Mouse (Mus musculus): ENCODE results near the gene Ltv1.

Gene Ltv1

DNA sequence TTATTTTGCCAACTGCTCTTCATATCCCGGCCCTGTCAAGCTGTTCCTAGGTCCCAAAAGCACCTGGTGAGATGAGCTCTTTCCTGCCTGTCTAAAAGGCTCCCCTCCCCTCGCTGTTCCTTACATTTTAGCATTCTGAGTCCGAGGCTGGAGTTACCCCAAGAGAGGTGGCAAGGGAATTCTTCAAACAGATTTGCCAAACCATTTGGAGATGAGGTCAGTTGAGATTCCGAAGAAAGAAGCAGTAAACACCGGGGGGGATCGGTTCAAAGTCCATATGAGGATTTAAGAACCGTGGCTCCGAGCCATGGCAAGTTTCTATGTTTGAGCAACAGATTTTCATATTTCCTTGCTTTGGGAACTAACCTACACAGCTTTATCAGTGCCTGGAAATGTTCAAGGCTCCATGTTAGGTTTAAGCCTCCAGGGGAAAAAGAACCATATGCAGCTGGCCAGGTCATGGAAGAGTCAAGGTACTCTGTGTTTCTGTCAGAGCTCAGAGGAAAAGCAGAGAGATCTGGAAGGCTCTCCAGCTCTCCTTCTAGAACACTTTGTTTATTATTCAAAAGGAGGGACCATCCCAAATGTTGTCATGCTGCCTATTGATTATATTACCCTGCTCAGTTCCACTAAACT, 4.0 kb upstream of the Ltv1 start:
- no peak for DNase-seq (ENCODE audit: inconsistent age in 2 of 2, low spot score in 1 of 2)

DNA sequence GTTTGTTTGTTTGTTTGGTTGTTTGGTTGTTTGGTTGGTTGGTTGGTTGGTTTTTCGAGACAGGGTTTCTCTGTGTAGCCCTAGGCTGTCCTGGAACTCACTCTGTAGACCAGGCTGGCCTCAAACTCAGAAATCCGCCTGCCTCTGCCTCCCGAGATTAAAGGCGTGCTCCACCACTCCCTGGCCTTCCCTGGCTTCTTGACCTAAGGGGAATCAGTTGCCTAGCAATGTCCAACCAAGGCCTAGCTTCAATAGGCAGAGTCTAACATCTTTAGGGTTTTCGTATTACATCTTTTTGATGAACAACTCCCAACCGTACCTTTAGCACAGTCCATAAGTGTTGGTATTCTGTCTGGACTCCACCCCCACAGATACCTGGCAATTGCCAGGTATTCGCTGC, 528 bp upstream of the Ltv1 start:
- DNase-seq (ENCODE audit: inconsistent age in 2 of 2, low spot score in 1 of 2) = peak; percentile 14 to 34

DNA sequence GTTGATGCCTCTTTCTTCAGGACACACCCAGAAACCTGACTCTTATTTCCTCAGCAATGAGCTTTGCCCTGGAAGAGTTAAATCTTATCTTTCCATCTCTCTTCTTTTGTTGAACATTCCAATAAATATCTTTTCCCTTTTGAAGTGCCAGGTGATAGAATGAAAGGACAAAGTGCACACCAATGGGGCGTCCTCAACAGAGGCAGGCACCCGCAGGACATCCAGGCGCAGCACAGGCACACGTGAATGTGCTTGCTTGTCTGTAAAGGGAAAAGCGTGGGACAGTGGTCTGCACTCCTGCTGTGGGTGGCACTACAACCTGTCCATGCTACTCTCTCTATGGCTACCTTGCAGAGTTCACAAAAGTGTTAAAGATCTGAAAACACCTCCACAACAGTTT, 3.1 kb downstream of the Ltv1 start:
- DNase-seq (ENCODE audit: inconsistent age in 2 of 2, low spot score in 1 of 2) = no peak

DNA sequence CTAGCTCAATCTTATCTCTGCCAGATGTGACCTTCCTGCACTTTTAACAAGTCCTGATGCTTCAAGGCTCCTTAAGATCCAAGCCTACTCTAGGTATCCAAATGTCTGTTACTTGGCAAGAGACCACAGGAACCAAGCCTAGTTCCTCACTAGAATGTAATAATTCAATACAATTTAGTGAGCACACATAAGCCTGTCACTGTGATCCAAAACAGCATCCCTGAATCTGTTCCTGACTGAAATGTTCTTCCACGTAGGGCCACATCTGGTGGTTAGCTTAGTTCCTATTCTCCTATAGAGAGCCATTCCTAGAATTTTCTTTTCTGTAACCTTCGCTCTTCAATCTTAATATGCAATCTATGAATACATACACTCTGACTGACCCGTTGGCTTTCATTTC, 6.2 kb downstream of the Ltv1 start:
- DNase-seq (ENCODE audit: inconsistent age in 2 of 2, low spot score in 1 of 2) = no peak

DNA sequence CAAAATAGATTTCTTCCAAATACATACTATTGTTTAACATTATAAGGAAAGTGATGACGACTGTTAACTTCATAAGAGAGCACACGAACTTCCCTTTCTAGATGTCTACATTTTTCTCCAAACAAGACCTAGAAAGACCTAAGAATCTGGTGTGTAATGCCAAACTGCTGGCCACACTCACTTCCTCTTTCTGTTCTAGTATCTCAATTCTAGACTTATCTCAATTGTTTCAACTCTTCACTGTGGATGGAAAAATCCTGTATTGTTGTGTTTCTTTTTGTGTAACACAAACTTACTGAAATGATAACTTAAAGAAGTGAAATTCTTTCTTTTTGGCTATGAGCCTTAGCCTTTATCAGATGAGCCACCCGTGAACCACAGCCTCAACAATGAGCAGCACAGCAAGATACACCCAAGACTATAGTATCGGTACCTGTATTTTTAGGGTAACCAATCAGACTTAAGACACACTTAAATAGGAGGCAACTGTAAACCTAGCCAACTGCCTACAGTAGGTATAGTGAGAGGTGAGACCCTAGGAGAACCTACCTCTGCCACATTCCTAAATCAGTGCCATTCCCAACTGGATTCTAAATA, 8.7 kb downstream of the Ltv1 start:
- no peak for DNase-seq (ENCODE audit: inconsistent age in 2 of 2, low spot score in 1 of 2)

DNA sequence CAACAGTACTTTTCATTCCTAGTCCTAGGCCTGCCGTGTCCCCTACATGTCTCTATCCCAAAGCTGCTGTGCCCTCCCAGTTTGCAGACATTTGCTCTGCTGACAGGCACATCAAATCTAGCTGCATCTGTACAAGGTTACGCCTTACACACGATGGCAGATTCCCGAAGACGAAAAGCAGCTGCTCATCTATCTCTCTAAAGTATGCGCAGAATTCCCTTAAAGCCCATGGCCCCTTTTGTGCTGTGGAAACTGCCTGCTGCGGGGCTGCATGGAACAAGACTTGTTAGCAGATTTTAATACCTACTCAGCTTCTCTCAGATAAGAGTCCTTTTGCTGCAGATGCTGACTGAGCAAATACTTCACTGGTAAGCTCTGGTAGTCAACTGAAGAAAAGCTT, 12.8 kb downstream of the Ltv1 start:
- DNase-seq (ENCODE audit: inconsistent age in 2 of 2, low spot score in 1 of 2) = no peak

DNA sequence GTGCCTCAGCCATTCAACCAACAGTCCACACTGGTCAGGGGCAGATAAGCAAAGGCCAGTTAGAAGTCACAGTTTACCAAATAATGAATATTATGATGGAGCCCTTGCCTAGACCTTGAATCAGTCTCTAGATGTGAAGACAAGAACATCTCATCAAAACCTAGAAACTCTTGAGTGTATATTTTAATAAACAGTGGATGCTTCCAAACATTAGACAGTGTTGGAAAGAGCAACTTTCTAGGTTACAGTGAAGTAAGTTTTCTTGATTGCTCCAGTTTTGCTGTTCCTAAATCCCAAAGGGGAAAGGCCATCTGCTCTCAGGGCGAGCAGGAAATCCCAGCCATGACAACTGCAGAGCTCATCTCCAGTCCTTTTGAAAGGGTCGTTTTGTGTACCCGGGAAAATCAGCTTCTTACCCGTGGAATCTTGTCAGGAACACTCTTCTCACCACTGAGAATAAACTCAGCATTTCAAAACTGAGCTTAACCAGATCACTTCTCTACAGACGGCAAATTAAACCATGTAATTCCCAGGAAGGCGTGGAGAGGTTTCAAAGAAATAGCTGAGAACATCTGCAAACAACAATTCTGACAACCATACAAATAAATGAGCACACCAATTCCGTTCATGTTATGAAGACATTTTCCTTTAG, 14.9 kb downstream of the Ltv1 start, which contains the start of gene Zc2hc1b:
Gene Zc2hc1b, minus strand, starts transcription at position 51 of the 652 bp plus-strand sequence.
- DNase-seq (ENCODE audit: inconsistent age in 2 of 2, low spot score in 1 of 2) = no peak

DNA sequence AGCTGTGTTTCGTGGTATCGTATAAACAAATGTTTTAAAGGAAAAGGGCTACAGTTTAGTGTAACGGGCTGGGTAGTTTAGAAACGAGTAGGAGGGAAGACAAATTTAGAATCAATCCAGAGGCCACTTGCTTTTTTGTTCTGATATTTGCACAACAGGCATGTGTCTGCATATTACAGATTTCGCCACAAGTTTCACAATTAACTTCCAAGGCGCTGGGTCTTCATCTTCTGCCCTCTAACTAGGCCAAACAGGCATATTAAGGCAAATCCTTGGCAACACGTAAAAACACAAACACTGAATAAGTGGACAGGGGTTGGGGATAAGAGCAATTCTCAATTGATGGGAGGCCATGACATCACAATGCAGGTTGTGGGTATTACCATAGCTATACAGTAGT, 17.1 kb downstream of the Ltv1 start:
- DNase-seq (ENCODE audit: inconsistent age in 2 of 2, low spot score in 1 of 2) = peak in 1 of 2 experiments; percentile 32

DNA sequence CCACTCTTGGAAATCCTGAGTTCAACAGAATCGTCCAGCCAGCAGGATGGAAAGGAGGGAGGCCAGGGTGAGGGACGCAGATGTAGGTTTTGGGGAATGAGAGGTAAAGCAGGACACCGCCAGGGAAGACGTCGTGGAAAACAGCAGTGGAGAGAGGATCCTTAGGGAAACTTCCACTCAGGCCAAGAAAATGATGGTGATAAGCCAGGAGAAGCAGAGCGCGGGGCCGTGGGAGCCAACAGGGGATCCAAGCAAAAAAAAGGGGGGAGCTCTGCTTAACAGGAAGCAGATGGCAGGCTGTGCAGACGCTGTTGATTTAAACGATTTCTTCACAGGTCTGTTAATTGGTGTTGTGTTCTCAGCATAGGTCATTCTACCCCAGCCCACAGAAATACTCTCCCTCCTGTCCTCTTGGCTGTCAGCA, 20.2 kb downstream of the Ltv1 start:
- no peak for DNase-seq (ENCODE audit: inconsistent age in 2 of 2, low spot score in 1 of 2)

DNA sequence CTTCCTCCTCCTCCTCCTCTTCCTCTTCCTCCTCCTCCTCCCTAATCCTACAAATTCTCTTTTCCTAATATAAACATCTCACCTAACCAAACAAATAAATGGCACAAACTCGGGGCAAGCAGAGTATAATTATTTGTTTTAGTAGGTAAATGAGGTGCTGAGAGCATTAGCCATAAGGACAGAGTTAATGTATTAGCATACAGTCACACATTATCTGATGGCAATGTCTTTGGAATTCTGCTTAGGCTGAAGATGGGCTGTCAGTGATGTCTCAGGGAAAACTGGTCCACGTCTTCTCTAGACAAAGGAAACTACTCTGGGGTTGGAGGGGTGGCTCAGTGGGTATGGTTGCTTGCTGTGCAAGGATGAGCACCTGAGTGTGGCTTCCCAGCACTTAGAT, 21.5 kb downstream of the Ltv1 start:
- DNase-seq (ENCODE audit: inconsistent age in 2 of 2, low spot score in 1 of 2) = no peak

DNA sequence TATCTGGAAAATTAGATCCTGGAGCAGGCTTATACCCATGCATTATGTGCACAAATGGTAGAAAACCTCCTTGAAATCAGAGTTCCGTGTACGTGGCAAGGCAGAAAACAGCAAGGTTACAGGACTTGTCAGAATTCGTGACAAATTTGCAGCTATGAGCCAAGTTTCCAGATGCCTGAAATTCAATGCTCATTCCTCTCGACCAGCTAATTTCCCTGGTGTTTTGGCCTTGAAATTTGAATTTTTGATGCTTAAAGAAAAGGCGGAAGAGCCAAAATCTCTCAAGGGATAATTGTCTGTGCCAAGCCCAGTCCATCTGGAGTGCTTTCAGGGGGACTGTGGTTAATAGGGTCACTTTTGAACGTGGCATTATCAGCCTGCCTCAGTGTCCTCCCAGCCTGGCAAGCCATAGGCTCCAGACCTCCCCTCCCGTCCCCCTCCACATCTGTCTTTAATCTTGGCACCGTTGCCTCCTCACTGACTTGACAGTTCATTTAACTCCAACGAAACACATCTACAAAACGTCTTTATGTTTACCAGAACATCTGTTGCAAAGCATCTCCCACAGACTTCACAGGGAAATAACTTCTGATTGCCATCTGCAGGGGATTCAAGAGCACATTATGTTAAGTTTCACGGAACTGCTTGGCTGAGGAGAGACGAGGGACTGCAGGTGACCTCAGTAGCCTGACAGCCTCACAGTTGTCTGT, 22.1 kb downstream of the Ltv1 start:
- peak in 1 of 2 experiments; percentile 32 for DNase-seq (ENCODE audit: inconsistent age in 2 of 2, low spot score in 1 of 2)

DNA sequence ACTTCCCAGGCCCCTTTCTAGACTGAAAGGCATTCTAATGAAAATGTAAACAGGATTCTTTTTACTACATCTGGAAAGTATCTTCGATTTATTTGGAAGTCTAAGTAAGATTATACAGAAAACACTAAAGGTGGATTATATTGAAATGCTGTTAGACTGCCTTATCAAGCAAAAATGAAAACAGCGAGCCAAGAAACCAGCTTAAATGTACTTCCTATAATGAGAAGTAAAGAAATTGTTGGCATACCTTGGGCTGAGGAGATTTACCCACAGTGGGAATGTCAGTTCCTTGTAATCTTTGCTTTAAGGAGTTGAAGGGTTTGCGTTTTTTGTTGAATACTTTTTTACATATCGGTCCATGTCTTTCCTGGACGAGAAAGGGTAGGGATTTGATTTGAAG, 24.5 kb downstream of the Ltv1 start:
- no peak for DNase-seq (ENCODE audit: inconsistent age in 2 of 2, low spot score in 1 of 2)

DNA sequence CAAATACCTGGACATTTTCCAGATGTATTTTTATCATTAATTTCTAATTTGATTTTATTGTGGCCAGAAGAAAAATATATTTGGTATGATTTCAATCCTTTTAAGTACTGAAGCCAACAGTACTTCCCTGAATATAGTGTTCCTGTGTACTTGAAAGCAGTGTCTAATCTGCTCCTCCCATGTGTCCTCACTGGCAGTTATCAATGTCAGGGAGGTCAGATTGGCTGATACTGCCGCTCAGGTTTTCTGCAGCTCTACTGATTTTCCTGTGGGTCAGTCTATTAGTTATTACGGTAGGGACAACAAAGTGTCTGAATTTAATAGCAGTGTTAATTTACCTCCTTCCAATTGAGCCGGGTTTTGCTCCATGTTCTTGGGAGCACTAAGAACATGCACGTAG, 30.9 kb downstream of the Ltv1 start:
- no peak for DNase-seq (ENCODE audit: inconsistent age in 2 of 2, low spot score in 1 of 2)

DNA sequence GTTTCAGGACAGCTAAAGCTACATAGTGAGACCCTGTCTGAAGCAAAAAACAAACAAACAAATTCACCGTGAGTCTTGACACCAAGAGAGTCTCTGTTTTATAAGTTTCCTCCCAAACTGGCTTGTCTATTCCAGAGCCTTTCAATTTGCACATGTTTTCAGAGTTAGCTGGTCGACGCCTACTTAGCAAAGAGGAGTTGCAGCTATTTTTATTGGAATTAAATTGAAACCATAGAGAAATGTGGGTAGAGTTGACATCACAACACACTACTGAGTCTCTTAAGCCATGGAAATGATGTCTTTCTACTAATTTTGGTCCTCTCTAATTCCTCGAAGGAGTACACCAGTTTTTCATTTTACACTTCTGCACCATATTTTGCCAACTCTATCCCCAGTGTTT, 32.1 kb downstream of the Ltv1 start:
- DNase-seq (ENCODE audit: inconsistent age in 2 of 2, low spot score in 1 of 2) = no peak

DNA sequence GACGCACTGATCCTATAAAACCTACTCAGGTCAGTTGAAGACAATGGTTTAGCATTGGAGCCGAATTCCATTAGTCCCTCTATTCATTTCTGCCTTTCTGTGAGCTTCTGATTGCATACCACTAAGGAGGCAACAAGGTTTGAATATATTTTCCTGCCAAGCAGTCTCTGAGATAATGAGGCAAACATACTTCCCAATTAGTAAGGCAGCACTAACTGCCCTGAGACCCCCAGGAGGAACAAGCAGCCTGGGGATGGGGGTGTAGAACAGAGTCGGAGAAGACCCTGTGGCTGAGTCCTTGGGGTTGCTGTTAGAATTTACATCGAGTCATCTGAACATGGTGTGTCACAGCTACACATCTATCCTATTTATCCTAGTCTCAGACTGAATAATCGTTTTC, 37.6 kb downstream of the Ltv1 start:
- no peak for DNase-seq (ENCODE audit: inconsistent age in 2 of 2, low spot score in 1 of 2)

DNA sequence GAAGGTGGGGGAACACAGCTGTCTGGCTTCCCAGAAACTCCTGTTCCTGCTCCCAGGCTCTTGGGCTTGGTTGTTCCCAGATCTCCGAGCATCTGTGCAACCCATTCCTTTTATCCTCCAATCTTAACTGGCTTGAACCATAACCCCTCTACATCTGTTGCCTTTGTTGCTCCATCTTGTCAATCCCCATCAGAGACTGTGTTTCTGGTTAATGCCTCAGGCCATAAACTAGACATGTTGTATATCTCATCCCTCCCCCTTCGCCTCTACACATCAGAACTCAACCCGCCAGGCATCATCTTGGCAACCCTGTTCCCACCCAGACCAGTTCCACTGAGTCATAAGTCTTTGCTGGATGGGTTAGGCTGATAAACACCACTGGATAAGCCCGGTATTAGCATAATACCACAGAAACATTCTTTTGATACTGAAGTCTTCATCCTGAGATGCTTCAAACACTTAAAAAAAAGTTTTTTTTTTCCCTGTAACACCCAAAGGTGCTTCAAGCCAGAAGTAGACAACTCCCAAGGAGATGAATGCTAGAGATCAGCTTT, 40.1 kb downstream of the Ltv1 start:
- DNase-seq (ENCODE audit: inconsistent age in 2 of 2, low spot score in 1 of 2) = no peak

DNA sequence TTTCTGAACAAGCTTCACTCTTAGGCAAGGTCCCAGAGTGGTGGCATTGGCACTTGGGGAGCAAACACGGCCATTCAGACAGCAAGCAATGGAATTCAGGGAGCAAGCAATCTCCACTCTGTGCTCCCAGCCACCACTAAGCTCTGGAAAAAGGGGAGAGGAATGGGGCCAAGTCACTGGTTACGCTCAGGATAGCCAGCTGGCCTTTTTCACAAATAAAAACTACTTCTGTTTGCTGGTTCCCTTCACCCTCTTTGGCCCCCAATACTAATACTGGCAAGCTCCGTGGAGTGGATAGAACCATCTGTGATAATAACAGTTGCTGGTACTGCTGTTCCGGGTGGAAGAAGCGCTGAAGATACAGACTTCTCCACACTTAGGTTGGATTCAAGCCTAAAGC, 41.6 kb downstream of the Ltv1 start:
- peak in 1 of 2 experiments; percentile 28 for DNase-seq (ENCODE audit: inconsistent age in 2 of 2, low spot score in 1 of 2)

DNA sequence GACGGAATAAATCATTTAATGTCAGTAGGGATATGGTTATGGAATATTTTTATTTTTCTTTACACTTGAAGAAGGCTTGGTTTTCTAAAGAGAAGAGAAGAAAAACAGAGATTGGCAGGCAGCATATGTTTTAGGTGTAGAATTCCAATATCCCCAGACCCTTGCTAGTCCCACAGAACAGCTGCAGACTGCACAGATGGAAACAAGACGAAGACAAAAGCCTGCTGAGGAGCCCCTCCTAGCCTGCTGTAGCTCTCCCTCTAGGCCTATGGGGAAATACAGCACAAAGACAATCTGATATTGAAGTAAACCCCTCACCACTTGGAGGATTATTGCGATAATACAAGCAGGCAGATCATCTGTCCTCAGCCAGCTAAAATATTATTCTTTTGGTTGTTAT, 42.5 kb downstream of the Ltv1 start:
- DNase-seq (ENCODE audit: inconsistent age in 2 of 2, low spot score in 1 of 2) = no peak

DNA sequence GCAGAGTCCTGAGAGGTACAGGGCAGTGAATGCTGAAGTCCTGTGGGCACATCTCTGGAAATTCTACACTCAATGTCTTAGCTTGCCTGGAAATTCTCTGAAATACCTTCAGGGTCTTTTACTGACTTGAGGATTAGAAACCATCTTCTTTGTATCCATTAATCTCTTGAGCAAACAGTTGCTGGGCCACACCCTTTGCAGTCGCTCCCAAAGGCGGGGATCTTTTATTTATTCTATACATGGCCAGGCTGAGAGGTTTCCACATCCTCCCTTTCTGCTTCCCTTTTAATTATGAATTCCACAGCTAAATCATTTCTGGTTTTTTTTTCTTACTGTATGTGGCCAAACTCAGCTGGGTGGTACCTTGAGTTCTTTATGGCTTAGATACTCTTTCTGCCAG, 52.5 kb downstream of the Ltv1 start:
- DNase-seq (ENCODE audit: inconsistent age in 2 of 2, low spot score in 1 of 2) = no peak

DNA sequence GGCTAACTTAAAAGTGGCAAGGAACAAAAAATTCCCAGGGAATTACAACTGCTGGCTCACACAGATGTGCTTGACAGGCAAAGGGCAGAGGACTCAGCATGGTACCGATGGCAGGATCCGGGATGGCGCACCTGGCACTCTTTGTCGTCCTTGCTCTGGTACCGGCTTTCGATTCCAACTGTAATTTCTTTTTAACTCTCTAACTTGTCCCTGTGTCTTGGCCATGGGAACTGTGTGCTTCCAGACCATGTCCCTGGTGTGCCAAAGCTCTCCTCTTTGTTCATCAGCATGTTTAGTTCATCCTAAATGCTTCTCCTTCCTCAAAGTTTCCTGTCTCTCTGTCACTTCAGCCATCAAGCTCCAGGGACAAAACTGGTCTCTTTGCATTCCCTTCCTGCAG, 55.1 kb downstream of the Ltv1 start:
- peak; percentile 23 to 26 for DNase-seq (ENCODE audit: inconsistent age in 2 of 2, low spot score in 1 of 2)

DNA sequence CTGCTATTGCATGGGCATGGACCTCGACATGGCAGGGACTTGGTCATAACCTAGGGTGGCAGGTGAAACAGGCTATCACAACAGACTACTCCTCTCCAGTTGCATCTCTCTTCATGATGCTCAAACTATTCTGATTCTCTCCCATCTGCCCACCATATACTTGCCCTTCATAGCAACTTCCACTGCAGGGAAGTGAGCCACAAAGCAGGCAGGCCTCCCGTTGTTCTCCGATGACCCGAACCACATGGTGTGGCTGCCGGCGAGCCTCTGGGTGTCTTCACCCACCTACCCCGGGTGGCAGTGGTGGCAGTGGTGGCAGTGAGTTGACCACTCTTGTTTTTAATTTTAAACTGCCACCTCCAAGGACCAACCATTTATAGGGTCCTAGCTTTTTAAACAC, 57.2 kb downstream of the Ltv1 start:
- DNase-seq (ENCODE audit: inconsistent age in 2 of 2, low spot score in 1 of 2) = no peak

DNA sequence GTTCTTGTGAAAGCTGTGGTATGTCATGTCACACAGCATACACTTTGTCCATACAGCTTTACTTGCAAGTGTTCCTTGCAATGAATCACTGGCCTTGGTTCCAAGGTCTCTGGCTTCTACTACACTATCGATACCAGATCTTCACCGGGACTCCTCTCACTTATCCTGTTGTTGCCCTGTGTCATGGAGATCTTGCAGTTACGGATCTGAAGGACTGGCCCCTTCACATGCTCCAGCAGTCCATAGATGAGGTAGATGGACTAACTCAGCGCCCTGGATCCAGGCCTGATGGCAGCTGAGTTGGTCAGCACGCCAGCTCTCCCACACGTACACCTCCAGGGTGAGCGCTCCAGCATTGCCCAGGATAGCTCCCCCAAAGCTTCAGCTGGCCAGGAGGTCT, 57.7 kb downstream of the Ltv1 start:
- peak; percentile 45 to 55 for DNase-seq (ENCODE audit: inconsistent age in 2 of 2, low spot score in 1 of 2)
